Mouse (Mus musculus) erythroid progenitor cell, adult 5-6 weeks (primary cell): ENCODE measurements around the gene Fbxo17. TPM values are rescaled to one million over a fixed set of nuclear protein-coding genes. Genes with fewer than 3 reads are reported as not detected.
"Not testable (repeated sequence)": the region's sequence is repeated elsewhere in the genome, so short reads cannot be mapped to it uniquely, and the experiment has no call there.

Experiments used
- ATAC-seq: replicated peaks from 2 replicates; pipeline ENCODE4 v1.8.0; 2016; ENCODE audit warnings: moderate number of reproducible peaks, mild to moderate bottlenecking, moderate TSS enrichment, inconsistent platforms; ENCODE audit not compliant: poor library complexity, low FRiP score, severe bottlenecking
- total RNA-seq, 2 experiments: library from RNA; stranded (forward) in 1 of 2; stranded (reverse) in 1 of 2; fragments of 150-400 nt in 1 of 2; fragments of 186-747, 209-891 nt in 1 of 2; gene quantifications; 2 replicates each; pipeline versions ENCODE4 v1.2.3 to v1.2.4; 2015 to 2017; ENCODE audit warnings: low replicate concordance in 2 of 2

The Fbxo17 gene
- total RNA-seq (2015; ENCODE audit: low replicate concordance) (2.5 TPM in 1 of 2 replicates, not detected in the other), total RNA-seq (2017; ENCODE audit: low replicate concordance) (1.3 TPM in 1 of 2 replicates, not detected in the other)

DNA sequence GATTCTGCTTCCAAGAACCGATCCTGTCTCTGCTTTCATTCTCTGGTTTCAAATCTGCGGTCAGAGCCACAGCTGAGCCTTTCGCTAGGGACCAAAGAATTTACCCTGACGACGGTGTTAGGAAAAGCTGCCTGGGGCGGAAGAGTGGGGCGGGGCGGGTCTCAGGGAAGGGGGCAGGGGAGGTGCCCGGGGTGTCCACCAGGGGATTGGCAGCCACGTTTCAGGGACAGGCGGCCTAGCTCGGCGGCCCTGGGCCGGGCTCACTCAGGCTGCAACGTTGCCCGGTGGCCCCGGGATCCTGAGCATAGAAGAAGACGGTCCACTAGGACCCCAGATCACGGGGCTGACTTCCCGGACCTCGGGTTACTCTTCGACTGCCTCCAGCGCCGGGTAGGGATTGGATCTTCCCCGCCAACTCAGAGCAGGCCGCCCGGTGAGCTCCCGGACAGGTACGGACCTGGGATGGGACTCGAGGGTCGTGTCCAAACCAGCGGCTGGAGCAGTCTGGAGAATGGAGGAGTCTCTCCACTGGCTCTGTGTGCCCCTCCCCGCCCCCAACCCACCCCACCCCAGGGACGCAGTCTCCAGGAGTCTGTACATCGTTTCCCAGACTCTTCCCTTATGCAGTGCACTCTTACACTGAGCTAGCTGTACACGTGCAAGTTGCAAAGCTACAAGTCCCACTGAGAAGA lies at the start of gene Fbxo17:
Gene Fbxo17 (plus strand): TSS at position 215 of the 692 bp plus-strand sequence.
- ATAC-seq, result no peak

DNA sequence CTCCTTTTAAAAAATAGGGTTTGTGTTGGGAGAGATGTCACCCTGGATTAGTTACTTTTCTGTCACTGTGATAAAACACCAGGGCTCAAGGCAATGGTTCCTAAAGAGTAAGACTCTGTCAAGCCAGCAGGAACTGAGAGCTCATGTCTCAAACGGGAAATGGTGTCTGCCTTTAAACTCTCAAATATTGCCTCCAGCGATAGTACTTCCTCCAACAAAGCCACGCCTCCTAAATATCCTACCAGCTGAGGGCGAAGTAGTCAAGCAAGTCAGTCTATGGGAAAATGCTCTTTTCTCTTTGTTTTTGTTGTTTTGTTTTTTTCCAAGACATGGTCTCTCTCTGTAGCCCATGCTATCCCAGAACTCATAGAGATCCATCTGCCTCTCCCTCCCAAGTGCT lies 45.4 kb upstream of the Fbxo17 start:
- no peak for ATAC-seq

GRCm38 (mm10) chr7:28672276-28672675 lies 44.3 kb upstream of the Fbxo17 start:
- ATAC-seq, result no peak

DNA sequence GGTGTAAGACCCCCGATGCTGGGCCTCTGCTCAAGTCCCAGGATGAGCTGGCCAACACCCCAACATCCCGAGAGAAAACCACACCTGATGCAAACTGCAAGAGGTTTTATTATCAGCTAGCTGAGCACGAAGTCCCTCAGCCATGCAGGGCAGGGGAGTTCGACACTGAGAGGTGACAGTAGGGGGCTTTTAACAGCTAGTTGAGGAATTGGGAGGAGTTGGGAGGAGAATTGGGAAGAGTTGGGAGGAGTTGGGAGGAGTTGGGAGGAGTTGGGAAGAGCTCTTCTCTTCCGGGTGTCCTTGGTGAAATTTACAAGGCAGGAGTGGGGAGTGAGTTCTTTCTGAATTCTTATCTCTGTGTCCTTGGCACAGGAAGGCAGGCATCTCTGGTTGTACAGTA lies 43.8 kb upstream of the Fbxo17 start:
- ATAC-seq, result not testable (repeated sequence)

DNA sequence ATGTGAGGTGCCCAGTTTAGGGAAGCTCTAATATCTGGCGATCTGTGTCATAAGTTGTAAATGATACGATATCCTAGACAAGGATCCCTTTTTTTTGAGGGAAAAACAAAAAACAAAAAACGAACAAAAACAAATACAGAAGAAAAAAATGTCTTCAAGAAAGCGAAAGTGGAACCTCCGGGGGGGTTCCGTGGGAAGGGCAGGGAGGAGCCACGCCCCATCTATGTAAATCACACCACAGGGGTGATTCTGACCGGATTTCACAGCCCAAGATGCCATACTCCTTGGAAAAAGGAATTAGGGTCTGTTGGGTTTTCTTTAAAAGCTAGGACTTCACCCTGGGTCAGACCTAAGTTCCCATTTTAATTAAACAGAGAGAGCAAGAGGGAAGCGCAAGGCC lies 41.6 kb upstream of the Fbxo17 start:
- ATAC-seq, result no peak

- ATAC-seq, result no peak
These were observed 40.9 kb upstream of the Fbxo17 start for GRCm38 (mm10) chr7:28675746-28676145.

- ATAC-seq, result no peak
These were observed 39.6 kb upstream of the Fbxo17 start for GRCm38 (mm10) chr7:28676811-28677541.

- ATAC-seq, result no peak
These were observed 39.0 kb upstream of the Fbxo17 start for GRCm38 (mm10) chr7:28677624-28678023.

DNA sequence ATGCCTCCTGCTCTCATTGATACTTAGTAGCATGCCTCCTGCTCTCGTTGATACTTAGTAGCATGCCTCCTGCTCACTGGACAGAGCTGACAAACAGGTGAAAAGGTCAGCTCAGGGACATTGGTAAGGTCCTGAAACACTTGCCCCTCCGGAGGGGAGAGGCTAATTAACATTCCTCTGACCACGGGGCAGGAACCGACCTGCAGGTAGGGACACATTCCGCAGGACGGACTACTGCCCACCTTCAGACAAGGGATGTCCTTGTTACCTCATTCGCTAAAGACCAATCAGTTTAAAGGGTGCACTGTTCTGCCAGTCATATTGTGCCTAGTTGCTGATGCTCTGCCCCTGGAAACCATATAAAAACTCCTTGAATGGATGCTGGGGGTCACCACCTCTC lies 25.5 kb upstream of the Fbxo17 start:
- ATAC-seq, result no peak

- ATAC-seq, result no peak
These were observed 23.9 kb upstream of the Fbxo17 start, which contains the start of gene Fbxo27 for GRCm38 (mm10) chr7:28692545-28693320. Fbxo27 (plus strand) TSS chr7:28692849.

DNA sequence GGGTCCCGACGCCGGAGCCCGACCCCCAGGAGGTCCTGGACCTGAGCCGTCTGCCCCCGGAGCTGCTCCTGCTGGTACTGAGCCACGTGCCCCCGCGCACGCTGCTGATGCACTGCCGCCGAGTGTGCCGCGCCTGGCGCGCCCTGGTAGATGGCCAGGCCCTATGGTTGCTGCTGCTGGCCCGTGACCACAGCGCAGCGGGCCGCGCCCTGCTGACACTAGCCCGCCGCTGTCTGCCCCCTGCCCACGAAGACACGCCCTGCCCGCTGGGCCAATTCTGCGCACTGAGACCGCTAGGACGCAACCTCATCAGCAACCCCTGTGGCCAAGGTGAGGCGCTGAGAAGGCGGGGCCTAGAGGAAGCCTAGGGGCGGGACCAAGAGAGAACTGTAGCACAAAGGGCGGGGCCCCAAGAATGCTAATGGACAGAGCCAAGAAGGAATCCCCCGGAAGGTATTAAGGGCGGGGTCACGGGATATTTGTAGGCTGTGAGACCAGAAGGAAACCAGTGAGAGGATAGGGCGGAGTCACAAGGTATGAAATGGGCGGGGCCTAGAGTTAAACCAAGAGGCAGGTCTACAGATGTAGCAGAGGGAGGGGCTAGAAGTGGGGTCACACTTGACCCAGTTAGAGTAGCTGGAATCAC lies 23.2 kb upstream of the Fbxo17 start:
- no peak for ATAC-seq

DNA sequence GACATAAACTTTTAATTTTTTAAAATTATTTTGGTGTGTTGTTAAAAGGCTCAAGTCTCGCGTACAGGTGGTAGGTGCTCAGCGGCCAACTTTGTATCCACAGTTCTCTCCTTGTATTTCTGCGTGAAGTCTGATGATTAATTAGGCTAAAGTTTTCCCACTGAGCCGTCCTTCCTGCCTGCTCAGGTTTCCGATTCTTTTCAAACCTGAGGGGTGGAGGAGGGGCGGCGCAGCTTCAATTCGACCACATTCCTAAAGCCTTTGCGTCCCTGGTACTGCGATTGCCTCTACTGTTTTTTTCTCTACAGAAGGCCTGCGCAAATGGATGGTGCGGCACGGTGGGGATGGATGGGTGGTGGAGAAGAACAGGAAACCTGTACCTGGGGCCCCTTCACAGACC lies 22.2 kb upstream of the Fbxo17 start:
- ATAC-seq, result no peak

DNA sequence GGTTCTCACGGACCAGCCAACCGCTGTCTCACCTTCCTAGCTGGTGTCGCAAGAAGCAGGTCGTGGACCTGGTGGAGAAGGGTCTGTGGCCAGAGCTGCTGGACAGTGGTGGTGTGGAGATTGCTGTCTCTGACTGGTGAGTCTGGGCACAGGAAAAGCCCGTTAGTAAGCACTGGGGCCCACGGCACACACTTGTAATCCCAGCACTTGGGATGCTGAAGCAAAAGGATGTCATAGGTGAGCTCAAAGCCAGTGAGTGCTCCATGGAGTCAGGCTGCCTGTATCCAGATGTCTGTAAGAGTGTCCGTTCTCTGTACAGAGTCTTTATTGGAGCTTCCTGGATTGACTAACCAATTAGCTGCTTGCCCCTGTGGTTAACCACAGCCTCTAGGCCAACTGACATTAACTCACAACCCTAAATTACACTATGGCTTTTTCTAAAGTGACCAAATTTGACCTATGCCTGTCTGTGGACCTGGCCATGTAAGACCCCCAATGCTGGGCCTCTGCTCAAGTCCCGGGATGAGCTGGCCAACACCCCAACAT lies 21.6 kb upstream of the Fbxo17 start:
- no peak for ATAC-seq

DNA sequence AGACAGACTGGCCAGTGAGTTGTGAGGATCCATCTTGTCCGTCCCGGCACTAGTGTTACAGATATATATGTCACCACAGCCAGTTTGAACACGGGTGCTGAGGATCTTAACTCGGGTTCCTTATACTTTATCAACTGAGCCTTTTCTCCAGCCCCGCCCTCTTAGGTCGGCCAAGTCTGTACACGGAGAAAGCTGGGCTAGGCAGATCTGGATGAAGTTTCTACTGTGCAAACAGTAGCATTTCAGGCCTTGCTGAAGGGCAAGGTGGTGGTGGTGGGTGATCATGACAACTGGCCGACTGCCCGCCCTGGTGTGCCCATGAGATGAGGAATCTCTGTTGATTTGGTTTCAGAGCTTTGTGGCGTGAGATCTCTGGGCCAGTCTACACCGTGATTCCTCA lies 19.3 kb upstream of the Fbxo17 start:
- no peak for ATAC-seq

DNA sequence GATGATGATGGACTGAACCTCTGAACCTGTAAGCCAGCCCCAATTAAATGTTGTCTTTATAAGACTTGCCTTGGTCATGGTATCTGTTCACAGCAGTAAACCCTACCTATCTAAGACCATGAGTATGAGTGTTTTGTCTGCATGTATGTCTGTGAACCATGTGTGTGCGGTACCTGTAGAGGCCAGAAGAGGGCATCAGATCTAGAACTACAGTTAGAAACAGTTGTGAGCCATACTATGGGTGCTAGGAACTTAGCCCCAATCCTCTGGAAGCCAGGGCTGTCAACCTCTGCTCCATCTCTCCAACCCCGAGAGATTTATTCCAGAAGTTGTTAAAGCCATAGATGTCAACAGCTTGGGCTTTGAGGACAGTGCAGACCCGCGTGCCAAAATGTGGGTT lies 16.3 kb upstream of the Fbxo17 start:
- ATAC-seq, result no peak

DNA sequence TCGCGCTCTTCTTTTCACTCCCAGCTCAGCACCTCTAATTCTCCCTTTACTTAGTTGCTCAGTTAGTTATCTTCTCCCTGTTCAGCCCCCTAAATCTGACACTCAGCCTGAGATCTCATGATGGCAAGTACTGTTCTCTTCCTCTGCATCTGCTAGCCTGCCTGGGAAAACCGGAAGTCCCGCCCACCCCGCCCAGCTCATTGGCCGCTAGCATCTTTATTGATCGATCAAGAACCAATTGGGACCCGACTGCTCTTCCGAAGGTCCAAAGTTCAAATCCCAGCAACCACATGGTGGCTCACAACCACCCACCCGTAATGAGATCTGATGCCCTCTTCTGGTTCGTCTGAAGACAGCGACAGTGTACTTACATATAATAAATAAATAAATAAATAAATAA lies 15.3 kb upstream of the Fbxo17 start:
- ATAC-seq, result not testable (repeated sequence)

DNA sequence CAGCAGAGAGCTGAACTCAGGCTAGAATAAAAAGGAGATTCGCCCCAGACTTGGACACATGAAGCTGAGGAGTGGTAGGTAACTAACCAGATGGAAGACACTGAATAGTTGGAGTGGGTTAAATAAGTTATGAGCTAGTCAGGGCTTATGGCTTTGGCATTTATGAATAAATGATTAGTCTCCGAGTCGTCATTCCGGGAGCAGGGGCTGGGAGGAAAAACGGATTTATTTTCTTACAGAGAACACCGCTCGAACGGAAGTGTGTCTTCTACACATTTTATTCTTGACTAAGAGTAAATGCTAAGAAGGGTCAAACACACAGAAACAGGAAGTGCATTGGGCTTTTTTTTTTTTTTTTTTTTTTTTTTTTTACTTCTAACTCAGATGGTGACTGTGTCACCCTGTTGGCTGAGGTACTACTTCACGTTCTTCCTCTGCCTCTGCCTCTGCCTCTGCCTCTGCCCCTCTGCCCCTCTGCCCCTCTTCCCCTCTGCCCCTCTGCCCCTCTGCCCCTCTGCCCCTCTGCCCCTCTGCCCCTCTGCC lies 13.9 kb upstream of the Fbxo17 start:
- ATAC-seq, result no peak

GRCm38 (mm10) chr7:28709454-28709853 lies 7.2 kb upstream of the Fbxo17 start:
- ATAC-seq, result no peak

GRCm38 (mm10) chr7:28710962-28711361 lies 5.6 kb upstream of the Fbxo17 start:
- ATAC-seq, result no peak
